Mouse (Mus musculus) right cerebral cortex, postnatal 36 days (tissue): Measurements from ENCODE around the gene Gm15127.
"Not testable (repeated sequence)": the region's sequence is repeated elsewhere in the genome, so short reads cannot be mapped to it uniquely, and the experiment has no call there.

Experiments used
- DNase-seq, 2 experiments: peaks; one replicate each; pipeline ENCODE4 v3.0.0; 2022; ENCODE audit warnings: low spot score in 2 of 2, mixed read lengths in 1 of 2

The Gm15127 gene

DNA sequence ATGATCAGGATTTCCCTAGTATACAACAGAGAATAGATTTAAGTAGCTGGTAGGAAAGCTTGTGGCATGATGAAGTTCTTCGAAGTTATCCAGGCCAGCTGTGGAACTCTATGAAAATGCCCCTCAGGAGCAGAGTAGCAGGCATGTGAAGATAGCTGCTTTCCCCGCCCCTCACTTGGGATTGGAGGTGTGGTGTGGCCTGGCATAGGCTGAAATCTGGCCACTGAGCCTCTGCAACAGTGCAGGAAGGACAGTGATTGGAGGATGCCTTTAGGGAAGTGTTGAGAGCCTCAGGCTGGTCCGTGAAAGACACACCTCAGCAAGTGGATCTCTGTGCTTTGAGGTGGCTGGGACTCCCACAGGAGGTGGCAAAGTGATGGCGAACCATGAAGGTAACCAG, at the start of gene Gm15127:
TSS of gene Gm15127 (plus strand) at position 301 of the 400 bp plus-strand sequence.
- DNase-seq: not testable (repeated sequence)

- not testable (repeated sequence) for DNase-seq
Measured at GRCm38 (mm10) chrX:148615053-148615452, 48.3 kb upstream of the Gm15127 start, which contains the start of gene Gm8334. Gm8334 (minus strand) TSS chrX:148615153.

GRCm38 (mm10) chrX:148676290-148676689, 12.9 kb downstream of the Gm15127 start:
- not testable (repeated sequence) for DNase-seq
